Mouse (Mus musculus): ENCODE data around the gene Arpc3.

- TF ChIP-seq CTCF (IDR thresholded peaks at IDR 0.05; ENCODE audit: extremely low read depth, insufficient read depth, low read length) (no peak), POLR2A (IDR thresholded peaks at IDR 0.05; ENCODE audit: extremely low read depth, insufficient read depth, low read length) (no peak)
These were observed 63.2 kb downstream of the Arpc3 start for GRCm38 (mm10) chr5:122454883-122455282.

All from cortical plate, adult 2 months (tissue).